Mouse (Mus musculus) thymus, postnatal 36 days (tissue): ENCODE results near the gene Olfm1.

Experiments used
- DNase-seq, 2 experiments: peaks; one replicate each; pipeline ENCODE4 v3.0.0; 2022; ENCODE audit warnings: mixed read lengths in 2 of 2

Olfm1 gene

DNA sequence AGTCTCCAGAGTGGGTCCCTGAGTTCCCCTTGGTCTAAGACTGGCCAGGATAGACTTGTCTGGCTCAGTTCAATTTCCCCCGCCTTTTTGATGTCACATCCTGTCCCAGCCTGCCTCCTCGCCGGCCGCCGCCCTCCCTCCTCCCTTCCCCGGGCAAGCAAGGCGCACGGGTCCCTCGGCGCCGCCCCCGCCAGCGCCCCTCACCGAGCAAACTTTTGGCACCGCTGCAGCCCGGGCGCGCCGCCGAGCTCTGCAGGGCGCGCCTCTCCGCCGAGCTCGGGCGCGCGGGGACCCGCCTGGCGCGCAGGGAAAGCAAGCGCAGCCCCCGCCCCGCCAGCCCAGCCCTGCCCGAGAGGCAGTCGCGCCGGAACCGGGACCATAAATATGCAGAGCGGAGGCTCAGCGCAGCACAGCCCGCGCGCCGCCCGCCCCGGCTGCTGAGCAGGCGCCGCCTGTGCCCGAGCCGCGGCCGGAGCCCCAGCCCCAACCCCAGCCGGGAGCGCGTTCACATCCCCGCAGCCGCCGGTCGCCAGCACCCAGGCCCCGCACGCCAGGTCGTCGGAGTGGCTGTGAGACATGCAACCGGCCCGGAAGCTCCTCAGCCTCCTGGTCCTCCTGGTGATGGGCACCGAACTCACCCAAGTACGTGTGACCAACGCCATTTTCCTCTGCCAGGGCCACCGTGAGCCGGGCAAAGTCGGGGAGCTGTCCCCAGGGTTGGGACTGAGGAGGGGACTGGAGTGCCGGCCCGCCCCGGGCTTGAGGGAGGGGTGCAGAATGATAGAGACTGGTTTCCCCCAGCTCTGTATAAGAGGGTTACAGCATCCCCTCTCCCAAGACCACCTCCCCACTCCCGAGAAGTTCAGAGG lies at the start of gene Olfm1:
Gene Olfm1 (plus strand): TSS at position 172 of the 869 bp plus-strand sequence.
- DNase-seq, result no peak

DNA sequence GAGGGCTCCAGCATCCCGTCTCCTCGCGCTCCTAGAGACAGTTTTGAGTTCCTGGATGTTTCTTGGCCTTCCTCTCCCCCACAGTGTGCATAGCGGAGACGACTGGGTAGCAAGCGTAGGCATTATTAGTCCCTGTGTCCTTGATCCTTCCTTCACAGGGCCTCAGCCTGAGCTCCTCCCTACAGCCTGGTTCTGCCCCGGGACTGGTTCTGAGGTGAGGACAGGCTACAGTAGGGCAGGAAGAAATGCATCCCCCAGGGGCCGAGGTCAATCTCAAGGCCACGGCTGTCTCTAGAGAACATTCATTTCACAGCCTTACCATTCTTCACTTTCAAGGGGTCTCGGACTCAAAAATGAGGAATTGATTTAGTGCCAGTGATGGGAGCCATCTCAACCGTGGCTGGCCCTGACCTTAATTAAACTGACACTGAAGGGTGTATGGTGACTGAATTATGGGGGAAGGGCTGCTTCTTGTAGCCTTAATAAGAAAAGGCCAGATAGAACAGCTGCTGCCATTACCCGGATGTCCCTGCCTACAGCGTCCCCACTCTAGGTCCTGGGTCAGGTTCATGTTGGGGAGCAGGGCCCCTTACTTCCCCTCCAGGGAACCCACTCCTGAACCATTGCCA lies 49.3 kb upstream of the Olfm1 start:
- no peak for DNase-seq

DNA sequence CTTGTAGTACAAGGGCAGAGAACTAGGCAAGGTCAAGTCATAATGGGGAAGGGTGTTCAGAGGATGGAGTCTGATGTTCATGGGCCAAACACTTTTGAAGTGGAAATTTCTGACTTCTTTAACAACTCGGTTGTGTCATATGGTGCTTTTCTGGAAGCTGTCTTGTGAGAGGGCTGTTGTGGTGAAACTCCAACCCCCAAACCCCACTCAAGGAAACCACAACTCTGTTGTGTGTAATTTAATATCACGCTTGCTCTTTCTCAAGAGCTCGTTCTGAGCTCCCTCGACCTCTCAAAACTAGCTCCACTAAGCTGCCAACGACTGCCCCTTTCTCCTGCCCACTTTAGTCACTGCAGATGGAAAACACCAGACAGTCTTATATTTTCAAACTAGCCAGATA lies 47.1 kb upstream of the Olfm1 start:
- no peak for DNase-seq

DNA sequence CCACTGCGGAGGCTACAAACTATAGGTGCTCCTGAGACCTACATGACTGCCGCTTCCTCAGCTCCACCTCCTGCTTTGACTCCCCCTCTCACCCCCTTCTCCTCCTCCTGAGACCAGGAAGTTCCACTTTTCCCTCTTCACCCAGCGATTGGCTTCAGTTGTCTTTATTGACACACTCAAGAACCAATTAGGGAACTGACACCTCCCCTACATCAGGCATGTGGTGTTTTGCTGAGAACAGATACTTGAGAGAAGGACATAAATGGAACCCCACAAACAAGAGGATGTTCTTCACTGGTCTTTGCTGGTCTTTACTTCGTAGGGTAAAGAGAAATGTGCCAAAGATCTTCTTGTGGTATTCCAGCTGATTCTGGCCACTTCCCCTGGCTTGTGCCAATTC lies 46.6 kb upstream of the Olfm1 start:
- DNase-seq, result no peak

DNA sequence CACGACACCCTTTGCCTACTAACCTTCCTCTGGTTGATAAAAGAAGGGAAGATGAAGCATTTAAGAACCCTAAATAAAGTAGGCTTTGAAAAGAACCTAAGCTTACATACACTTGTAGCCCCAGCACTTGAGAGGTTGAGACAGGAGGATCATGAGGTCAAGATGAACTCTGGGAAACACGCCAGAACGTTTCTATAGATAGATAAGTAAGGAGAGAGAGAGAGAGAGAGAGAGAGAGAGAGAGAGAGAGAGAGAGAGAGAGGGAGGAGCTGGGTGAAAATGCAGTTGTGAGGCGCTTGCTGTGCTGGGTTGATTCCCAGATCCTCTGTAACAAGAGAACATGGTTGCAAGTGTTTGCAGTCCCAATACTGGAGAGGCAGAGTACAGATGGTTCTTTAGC lies 46.1 kb upstream of the Olfm1 start:
- DNase-seq, result no peak

DNA sequence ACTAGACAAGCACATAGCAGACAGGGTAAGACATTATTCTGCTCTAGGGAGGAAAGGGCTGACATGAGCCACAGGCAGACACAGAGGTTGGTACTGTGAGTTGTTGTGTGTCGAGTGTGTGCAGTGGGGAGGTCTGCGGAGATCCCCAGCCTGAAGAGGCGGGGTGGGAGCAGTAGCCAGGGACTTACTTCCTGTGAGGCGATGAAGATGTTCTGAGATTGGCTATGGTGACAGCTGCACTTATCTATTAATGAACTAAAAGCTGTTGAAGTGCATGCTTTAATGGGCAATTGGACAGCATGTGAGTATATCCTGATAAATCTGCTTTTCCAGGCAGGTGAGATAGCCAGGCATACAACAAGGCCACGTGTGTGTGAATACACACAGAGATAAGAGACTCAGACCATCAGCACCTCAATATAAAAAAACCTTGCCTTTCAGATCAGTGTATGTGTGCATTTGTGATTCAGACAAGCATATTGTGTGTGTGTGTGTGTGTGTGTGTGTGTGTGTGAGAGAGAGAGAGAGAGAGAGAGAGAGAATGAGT lies 45.5 kb upstream of the Olfm1 start:
- DNase-seq, result no peak

DNA sequence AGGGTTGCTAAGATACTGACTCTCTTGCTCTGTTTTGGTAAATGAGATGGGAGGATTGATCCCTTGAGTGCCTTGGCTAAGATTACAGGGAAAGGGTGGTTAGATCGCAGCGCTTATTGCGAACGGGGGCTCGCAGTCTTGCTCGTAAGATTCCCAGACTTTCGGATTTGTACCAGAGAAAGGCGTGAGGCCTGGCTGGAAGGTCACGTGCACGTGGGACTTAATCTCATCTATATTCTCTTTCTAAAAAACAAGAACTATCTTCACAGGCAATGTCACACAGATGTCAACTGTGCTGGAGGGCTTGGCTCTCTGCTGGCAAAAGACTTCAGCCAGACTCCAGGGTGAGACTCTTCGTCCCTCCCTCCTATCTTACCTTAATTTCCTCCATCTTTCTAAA lies 43.1 kb upstream of the Olfm1 start:
- no peak for DNase-seq

DNA sequence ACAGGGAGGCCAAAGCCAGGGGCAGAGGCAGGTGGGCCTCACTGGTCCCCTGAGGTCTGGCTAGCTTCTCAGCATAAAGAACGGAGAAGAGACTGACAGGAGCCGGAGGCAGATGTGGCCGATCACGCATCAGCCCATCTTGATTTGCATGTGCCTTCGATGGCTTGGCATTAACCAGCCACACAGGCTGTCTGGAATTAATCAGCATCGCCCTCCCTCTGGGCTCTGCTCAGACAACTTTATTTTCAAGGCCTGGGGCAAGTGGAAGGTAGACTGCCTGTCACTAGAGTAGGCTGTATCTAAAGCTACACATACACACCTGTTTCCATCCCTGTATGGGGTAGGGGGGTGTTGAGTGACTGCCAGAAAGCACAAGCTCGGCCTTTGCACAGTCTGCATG lies 32.2 kb upstream of the Olfm1 start:
- DNase-seq, result no peak

DNA sequence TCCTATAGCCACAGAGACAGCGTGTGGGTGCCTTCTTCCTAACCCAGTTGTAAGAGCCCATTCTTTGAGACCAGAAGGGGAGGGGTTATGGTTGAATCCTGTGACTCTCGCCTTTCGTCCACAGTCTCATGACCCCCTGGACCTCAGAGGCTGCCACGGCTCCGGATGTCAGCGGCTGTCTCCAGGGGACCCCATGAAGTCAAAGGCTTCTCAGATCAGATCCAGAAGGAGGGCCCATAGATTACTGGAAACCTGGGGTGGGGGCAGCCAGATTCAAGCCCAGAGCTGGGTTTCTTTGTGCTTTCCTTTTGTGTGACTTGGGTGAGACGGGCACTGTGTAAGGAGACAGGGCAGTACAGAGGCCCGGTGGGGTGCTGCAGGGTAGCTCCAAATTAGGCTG lies 27.2 kb upstream of the Olfm1 start:
- DNase-seq, result no peak

DNA sequence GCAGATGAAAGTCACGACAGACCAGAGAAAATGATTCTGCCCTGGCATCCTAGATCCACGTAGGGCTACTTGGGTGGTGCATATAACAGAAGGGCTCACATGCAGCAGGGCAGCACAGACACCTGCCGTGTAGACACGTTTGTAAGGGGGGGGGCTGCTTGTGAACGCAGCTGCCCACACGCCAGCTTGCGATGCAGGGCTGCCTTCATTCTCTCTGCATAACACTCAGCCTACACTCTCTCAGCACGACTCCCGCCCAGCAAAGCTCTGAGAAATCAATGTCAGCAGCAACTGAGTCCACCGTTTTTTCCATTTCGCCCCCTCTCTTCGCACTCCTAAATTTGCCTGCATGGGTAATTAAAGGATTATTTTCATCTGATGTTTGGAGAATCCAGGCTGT lies 23.5 kb upstream of the Olfm1 start:
- DNase-seq, result no peak

DNA sequence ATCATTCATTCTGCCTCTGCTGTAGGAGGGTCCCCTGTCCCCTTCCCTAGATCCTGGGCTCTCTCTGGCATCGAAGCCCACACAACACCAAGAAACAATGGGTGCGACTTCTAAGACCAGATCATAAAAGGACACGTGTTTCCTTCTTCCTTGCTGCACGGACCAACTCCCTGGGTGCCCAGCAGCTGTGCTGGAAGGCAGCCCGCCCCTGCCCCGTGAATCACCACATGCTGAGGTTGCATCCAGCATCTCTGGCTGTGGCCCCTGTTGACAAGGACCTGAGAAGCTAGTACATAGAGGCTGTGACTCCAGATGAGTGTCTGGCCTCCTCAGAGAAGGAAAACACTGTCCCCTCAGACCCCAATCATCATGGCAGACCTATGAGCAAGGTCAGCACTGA lies 20.8 kb upstream of the Olfm1 start:
- DNase-seq, result no peak

DNA sequence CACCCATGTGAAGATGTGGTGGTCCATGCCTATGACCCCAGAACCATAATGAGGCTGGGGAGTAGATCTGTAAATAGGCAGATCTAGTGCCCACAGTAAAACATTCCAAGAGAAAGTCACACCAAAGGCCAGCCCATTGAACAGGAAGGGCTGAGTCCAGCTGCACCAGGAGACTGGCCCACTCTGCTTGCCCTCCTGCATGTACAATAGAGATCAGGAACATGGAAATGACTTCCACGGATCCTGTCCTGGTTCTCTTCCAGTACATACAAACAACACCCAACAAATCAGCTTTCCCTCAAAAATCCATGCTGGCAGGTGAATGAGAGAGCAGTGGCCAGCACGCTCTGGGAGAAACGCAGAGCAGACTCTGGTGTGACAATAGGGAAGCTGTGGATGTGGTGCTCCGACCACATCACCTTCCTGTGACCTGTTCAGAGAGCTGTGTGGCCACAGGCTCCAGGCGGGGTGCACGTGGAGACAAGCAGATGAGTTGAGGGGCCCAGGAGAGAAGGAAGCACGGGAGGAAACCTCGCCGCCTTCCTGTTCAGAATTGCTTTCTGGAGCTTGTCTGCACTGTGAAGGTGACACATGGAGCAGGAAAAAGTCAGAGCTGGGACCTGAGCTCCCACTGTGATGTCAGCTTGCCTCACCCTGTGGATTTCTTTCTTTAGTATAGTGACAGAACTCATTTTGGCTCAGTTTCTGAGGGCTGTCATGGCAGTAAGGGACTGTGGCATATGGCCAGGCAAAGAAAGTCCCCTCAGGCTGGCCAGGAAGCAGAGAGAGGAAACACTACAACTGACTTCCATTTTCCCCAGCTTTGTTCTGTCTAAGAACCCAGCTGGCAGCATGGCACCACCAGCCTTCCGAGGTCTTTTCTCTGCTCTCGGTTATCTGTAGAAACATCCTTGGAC lies 19.3 kb upstream of the Olfm1 start:
- DNase-seq, result no peak

DNA sequence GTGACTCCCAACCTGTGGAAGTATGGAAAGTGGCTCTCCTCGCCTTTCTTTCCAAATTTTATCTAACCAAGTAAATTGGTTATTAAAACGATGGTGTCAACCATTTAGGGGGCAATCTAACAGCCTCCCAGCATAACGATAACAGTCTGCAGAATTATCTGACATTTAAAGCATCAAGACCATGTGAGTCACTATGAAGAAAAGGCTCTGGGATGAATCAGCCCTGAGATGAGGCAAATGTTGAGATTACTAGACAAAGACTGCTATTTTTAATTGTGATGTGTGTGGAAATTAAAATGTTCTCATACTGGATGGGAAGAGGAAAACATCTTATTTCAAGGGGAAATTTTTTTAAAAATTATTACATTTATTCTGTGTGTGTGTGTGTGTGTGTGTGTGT lies 18.4 kb upstream of the Olfm1 start:
- no peak for DNase-seq

DNA sequence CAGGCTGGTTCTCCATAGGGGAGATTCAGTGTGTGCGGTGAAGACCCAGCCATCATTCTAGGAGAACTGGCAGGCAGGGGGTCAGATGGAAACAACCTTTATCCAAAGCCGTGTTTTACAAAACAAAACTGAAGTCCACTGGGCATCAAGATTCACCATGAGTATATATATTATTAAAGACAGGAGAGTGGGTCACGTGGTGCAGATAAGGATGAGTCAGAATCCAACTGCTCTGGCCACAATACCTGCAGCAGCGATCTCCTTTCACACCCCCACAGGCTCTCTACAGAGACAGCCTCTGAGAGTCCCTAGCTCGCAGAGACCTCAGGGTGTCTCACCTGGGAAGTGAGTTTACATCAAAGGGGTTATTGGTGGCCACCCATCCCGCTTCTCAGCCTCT lies 14.2 kb upstream of the Olfm1 start:
- DNase-seq, result no peak

DNA sequence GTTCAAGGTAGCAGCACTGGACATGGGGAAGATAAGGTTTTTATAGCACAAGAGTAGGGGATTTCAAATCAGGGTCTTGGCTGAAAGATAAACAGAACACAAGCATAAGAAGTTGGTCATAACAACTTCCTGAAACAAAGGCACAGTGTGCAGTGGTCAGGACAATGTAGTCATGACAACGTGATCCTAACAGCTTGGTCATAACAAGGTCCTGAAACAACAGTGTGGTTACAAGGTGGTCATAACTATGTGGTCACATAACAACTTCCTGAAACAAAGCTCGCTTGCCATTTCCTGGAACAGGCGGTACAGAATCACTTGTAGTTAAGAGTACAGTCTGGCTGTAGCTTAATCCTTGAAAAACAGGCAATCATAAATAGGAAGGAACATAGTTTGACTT lies 12.7 kb upstream of the Olfm1 start:
- DNase-seq, result no peak

DNA sequence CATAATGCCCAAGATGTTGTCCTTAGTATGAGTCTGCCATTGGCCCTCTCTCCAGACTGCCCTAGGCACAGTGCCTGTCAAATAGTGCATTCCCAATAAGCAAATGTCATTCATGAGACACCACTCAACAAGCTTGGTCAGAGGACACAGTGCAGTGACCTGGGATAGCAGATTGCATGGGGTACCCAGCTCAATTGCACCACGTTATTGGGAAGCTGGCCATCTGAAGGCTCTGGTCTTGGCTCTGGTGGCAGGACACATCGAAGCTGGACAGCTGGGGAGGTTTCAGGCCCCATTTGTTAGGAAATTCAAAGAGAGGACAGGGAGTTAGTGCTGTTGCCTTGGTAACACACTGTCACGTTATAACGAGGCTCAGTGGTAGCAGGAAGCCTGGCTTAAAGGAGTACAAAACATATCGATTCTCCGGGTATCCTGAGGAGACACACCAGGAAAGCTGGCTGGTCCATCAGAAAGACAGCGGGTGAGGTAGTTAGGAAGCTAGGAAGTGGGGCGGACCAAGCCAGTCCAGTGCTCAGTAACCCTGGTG lies 4.3 kb upstream of the Olfm1 start:
- no peak for DNase-seq

DNA sequence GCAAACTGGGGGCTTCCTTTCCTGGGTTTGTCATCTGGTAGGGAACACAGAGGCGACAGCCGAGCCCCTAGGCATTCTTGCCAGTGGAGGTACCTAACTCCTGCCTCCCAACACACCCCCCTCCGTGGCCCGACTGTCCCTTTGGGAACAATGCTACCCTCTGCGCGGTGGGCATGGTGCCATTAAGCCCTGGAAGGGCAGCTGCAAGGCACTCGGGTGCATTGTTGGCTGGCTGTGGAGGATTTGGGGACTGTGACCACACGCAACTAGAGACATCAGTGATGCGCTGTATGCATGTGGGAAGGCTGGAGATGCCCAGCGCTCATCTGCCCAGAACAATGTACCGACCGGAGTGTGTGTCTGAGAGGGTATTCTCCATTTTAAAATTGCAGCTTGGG lies 897 bp downstream of the Olfm1 start:
- no peak for DNase-seq

DNA sequence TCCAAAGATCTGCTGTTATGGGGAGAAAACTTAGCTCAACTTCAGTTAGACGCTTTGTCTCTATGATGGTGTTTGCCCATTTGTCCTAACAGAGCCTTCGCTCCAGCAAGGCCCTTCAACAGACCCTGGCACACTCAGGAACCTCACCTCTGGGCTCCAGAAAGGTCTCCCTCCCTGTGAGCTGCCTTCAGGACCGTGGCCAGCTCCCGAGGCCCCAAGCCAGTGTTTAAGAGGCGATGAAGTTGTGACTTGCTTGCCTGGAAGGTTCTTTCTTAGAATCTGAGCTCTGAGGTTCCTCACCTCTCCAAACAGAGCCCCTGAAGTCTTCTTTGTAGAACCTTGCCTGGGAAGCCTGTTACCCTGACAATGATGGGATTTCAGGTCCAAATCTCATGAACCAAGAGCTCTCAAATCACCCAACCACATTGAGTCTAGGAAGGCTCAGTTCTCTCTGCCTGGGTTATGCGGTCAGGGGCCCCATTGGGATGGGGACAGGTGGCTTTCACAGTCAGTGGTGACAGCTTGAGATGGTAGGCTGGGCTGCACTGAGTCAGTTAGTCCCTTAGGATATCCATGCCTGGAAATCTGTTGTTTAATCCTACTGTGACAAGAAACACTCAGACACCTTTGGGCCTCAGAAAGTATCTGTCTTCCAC lies 2.3 kb downstream of the Olfm1 start:
- no peak for DNase-seq

DNA sequence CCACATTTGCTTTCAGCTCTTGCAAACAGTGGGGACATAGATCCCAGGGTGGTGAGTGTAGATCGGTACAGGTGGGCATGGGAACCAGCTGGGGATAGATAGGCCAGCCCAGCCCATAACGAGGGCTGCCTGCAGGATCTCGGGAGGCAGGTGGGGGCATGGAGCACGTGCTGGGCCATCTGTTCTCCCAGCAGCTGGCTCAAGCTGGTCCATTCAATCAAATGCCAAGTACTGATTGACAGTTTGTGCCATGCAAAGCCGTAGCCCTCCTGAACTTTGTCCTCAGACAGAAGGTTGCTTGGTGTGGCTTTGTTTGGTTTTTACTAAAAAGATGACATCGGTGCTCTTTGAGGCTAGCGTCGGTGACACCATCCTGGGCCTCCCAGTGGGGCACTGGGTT lies 2.9 kb downstream of the Olfm1 start:
- no peak for DNase-seq

DNA sequence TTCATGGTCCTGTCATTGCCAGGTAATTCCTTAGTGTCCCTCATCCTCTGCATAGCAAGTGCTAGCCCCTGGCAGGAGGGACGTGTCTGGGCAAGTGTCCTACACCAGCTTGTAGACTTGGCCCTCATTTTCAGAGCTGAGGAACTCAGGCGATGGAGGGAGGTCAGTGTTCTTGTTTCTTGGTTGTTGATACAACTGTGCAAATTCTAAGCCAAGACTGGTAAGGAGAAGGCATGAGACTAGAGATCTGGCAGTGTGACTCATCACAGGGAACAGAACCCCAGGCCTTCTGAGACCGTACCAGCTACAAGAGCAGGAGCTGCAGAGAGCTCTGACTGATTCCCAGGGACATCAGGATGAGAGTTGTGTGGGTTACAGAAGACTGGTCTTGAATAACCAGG lies 8.6 kb downstream of the Olfm1 start:
- no peak for DNase-seq

DNA sequence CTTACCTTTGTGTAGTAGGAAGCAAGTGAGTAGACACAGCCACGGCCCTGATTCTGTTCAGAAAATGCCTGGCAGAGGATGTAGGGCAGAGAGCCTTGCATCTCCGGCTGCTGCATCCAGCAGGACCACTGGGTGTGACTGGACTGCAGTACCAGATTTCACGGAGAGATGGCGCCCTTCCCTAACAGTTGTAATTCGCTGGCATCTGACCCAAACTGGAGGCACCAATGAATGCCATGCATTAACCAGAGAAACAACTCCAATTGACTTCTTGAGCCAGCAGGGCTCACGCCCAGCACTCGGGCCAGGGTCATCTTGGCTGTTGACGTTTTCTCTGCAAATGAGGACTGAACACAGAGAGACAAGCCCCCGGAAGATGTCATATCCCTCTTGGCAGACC lies 11.4 kb downstream of the Olfm1 start:
- peak; percentile 58 to 70 for DNase-seq

DNA sequence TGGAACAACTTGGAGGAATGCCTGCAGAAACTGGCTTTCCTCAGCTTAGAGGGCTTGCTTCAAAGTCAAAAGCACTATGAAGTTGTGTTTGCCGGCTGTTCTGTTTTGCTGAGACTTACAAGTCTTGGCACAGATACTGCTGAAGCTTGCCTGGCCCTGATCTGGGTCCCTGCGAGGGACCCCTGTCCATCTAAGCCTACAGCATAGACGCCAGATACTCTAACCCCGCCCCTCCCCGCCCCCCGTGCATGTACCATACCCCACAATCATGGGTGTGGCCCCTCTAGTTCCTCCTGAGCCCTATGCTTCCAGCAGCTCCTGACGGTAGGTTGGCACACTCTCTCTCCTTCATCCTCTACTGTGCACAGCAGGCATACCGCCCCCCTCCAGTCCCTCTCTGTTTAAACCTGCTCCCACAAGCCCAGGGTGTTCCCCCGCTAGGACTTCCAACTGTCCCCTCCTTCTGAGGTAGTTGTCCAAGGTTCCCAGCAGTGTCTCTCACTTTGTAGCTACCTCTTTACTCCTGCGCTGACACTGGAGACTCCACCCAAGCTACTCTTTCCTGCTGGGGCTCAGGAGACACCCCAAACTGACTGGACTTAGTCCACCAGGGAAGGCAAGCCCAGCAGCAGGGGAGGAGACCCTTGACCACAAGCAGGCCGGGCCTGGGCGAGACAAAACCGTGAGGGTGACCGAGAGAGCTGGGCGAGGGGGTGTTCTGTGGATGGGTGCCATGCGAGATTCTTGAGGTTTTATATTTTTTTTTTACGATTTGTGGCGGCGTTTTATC lies 12.1 kb downstream of the Olfm1 start:
- no peak for DNase-seq
